Mouse (Mus musculus): Measurements from ENCODE around the gene Il1f6. TPM values are rescaled to one million over a fixed set of nuclear protein-coding genes. Genes with fewer than 3 reads are reported as not detected.
A peak's percentile ranks its signal among the peaks of the same experiment; 100 is the strongest.
"Not testable (repeated sequence)": the region's sequence is repeated elsewhere in the genome, so short reads cannot be mapped to it uniquely, and the experiment has no call there.

Il1f6 gene
- not detected in 2 replicates for polyA plus RNA-seq (2015; fragmentation: Nextera tagmentation; extraction: Ambion mirVana)

- Histone ChIP-seq H3K4me2 (replicated peaks) (no peak within 1 kb of the TSS), H3K9ac (no peak within 1 kb of the TSS), H3K36me3 (no peaks in the 10 kb centered on the region), H3K27ac (no peak within 1 kb of the TSS), H3K4me1 (no peaks in the 10 kb centered on the region), H3K27me3 (no peaks in the 10 kb centered on the region), H3K9me3 (no peaks in the 10 kb centered on the region), H3K4me3 (no peak within 1 kb of the TSS)
- WGBS = 75% methylated on average over 2 of the region's 2 CpGs
- ATAC-seq (ENCODE audit: low FRiP score, low read depth) = no peak
Observed at GRCm38 (mm10) chr2:24215118-24215517, at the start of gene Il1f6. Gene Il1f6 (plus strand): TSS chr2:24215418.

DNA sequence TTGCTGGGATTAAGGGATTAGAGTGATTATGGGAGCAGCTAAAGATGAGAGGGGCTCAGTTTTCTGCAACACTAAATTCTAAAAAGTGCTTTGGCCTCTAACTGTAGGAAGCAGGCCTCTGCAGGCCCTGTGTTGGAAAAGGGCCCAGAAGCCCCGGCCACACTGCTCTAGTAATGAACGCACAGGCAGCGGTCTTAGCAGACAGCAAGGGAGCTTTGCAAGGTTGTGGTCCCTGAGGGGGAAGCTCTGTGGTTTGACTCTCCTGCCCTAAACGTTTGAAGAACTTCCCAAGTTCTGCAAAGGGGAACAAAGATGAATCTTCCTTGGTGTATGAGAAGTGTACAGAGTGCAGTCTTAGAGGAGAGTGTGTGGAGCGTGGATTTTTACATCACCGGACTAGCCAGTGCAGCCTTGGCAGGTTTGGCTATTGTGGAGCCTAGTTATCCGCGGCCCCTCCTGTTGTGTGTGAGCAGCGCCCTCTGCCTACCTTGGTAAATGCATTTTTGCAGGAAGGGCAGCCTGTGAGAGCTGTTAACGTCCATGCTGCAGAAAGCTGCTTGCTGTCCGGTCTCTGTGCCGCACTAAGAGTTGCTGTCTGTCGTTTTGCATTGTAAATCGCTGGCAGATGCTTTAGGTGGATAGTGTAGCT, 33.4 kb upstream of the Il1f6 start:
- Histone ChIP-seq H3K4me3 (peak overlapping the region; percentile 15; the same call in 1 of the 2 replicates), H3K4me2 (replicated peaks) (peak overlapping the region; percentile 49)
- not testable (repeated sequence) for H3K27ac ChIP-seq, H3K36me3 ChIP-seq, H3K4me1 ChIP-seq, H3K27me3 ChIP-seq, H3K9me3 ChIP-seq, H3K9ac ChIP-seq
- WGBS = 14% methylated on average over 14 of the region's 14 CpGs
- ATAC-seq (ENCODE audit: low FRiP score, low read depth) = peak; percentile 80

- not testable (repeated sequence) for H3K36me3 ChIP-seq; H3K4me3 ChIP-seq; H3K27ac ChIP-seq; H3K9me3 ChIP-seq; H3K4me1 ChIP-seq; H3K9ac ChIP-seq; ATAC-seq (ENCODE audit: low FRiP score, low read depth); H3K27me3 ChIP-seq
- WGBS = 53% methylated on average over 13 of the region's 13 CpGs
- H3K4me2 ChIP-seq (replicated peaks) = peak overlapping the region; percentile 49
Observed at GRCm38 (mm10) chr2:24182423-24183147, 32.6 kb upstream of the Il1f6 start.

GRCm38 (mm10) chr2:24184092-24184491, 31.1 kb upstream of the Il1f6 start:
- H3K27me3 ChIP-seq; H3K4me3 ChIP-seq; H3K9ac ChIP-seq; H3K4me1 ChIP-seq; H3K27ac ChIP-seq; ATAC-seq (ENCODE audit: low FRiP score, low read depth); H3K4me2 ChIP-seq (replicated peaks); H3K9me3 ChIP-seq; H3K36me3 ChIP-seq: not testable (repeated sequence)

GRCm38 (mm10) chr2:24186176-24186575, 29.0 kb upstream of the Il1f6 start, which contains the start of gene Il1f9:
Gene Il1f9 (plus strand): TSS chr2:24186476.
- WGBS = 87% methylated on average over 1 of the region's 1 CpGs
- Histone ChIP-seq H3K36me3 (no peaks in the 10 kb centered on the region), H3K4me1 (no peaks in the 10 kb centered on the region)

DNA sequence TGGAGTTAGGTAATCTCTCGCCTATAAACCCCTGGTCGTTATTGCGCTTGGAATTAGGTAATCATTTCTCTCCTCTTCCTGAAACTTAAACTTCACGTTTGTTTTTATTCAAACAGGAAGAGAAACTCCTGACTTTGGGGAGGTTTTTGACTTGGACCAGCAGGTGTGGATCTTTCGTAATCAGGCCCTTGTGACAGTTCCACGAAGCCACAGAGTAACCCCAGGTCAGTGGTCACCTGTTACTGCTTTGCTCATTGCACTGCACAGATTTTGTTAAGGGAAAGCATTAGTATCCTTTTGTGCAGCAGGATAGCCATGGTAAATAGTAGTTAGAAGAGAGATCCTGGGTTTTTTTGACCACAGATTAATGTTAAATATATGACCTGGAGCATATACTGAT, 27.6 kb upstream of the Il1f6 start:
- H3K4me1 ChIP-seq = no peaks in the 10 kb centered on the region
- no peaks in the 10 kb centered on the region for H3K9me3 ChIP-seq
- H3K36me3 ChIP-seq = no peaks in the 10 kb centered on the region
- H3K4me2 ChIP-seq (replicated peaks) = no peak overlapping the region
- no peak overlapping the region for H3K9ac ChIP-seq
- 54% methylated on average over 6 of the region's 6 CpGs for WGBS
- no peak for ATAC-seq (ENCODE audit: low FRiP score, low read depth)
- H3K4me3 ChIP-seq = no peak overlapping the region
- no peak overlapping the region for H3K27ac ChIP-seq
- no peaks in the 10 kb centered on the region for H3K27me3 ChIP-seq

More at GRCm38 (mm10) chr2:24186176-24186575, 29.0 kb upstream of the Il1f6 start, which contains the start of gene Il1f9:
- no peak for ATAC-seq (ENCODE audit: low FRiP score, low read depth)
- Histone ChIP-seq H3K9me3 (no peaks in the 10 kb centered on the region), H3K4me2 (replicated peaks) (no peak within 1 kb of the TSS), H3K27me3 (no peaks in the 10 kb centered on the region), H3K9ac (no peak within 1 kb of the TSS), H3K27ac (no peak within 1 kb of the TSS), H3K4me3 (no peak within 1 kb of the TSS)

- no peak overlapping the region for H3K9ac ChIP-seq
- no peak overlapping the region for H3K4me2 ChIP-seq (replicated peaks)
- no peaks in the 10 kb centered on the region for H3K4me1 ChIP-seq
- H3K9me3 ChIP-seq = no peaks in the 10 kb centered on the region
- H3K27me3 ChIP-seq = no peaks in the 10 kb centered on the region
- no peak overlapping the region for H3K27ac ChIP-seq
- WGBS = 77% methylated on average over 1 of the region's 1 CpGs
- no peak for ATAC-seq (ENCODE audit: low FRiP score, low read depth)
- no peak overlapping the region for H3K4me3 ChIP-seq
- no peaks in the 10 kb centered on the region for H3K36me3 ChIP-seq
Observed at GRCm38 (mm10) chr2:24188189-24188588, 27.0 kb upstream of the Il1f6 start.

DNA sequence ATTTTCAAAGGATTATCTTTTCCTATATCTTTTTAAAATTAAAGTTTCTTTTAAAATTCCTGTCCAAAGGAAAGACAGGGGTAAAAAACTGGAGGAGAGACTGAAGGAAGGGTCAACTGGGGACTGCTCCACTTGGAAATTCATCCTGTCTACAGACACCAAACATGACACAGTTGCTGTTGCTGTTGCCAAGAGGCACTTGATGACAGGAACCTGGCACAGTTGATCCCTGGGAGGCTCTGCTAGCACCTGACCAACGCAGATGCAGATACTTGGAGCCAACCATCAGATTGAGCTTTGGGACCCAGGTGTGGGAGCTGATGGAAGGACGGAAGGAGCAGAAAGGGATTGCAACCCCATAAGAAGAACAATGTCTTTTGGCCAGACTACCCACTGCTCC, 12.0 kb downstream of the Il1f6 start:
- WGBS = 77% methylated on average over 2 of the region's 2 CpGs
- Histone ChIP-seq H3K9ac (no peak overlapping the region), H3K4me2 (replicated peaks) (no peak overlapping the region), H3K36me3 (no peaks in the 10 kb centered on the region), H3K27me3 (no peaks in the 10 kb centered on the region), H3K27ac (no peak overlapping the region), H3K4me1 (no peaks in the 10 kb centered on the region), H3K4me3 (no peak overlapping the region), H3K9me3 (0 out of 2 replicates have a peak, but pooled peaks cover 2% of the 10 kb centered on the region)
- ATAC-seq (ENCODE audit: low FRiP score, low read depth) = no peak

DNA sequence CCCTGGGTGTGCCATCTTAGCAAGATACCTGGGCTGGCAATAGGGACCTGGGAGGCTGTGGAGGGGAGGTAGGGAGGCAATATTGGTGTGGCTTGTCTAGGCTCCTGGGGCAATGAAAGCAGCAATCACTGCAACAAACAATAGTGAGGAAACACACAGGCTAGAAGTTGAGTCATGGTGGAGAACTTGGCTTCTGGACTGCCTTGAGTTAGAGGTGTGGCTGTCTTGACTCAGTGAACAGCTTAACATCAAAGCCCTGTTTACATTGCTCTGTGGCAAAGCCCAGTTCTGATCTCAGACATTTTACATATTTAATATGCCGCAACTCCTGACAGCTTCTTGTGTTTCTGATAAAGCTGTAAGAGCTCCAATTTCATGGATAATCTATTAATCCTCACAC, 52.3 kb downstream of the Il1f6 start:
- H3K36me3 ChIP-seq = no peaks in the 10 kb centered on the region
- H3K4me1 ChIP-seq = no peaks in the 10 kb centered on the region
- 88% methylated on average over 1 of the region's 1 CpGs for WGBS
- H3K9me3 ChIP-seq = no peaks in the 10 kb centered on the region
- no peak for ATAC-seq (ENCODE audit: low FRiP score, low read depth)
- no peaks in the 10 kb centered on the region for H3K27me3 ChIP-seq
- no peak overlapping the region for H3K4me2 ChIP-seq (replicated peaks)
- no peak overlapping the region for H3K9ac ChIP-seq
- no peak overlapping the region for H3K27ac ChIP-seq
- no peak overlapping the region for H3K4me3 ChIP-seq

DNA sequence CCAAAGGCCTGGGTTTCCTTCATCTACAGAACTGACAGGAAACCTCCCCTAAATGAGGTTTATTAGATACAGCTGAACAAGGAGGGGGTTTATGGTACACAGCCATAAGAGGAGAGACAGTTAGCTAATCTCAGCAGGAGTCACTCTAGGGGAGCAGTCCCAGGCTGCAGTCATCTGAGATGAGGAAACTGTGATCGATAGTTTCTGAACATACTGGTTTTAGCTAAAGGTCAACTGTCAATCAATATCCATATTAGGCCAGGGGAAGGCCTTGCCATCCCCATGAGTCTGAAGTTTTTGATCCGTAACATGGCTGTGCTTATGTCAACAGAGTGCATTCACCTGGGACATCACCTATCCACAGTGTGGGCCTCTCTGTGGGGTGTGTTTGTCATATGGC, 58.4 kb downstream of the Il1f6 start:
- no peak overlapping the region for H3K4me2 ChIP-seq (replicated peaks)
- ATAC-seq (ENCODE audit: low FRiP score, low read depth) = no peak
- H3K27ac ChIP-seq = no peak overlapping the region
- no peaks in the 10 kb centered on the region for H3K36me3 ChIP-seq
- no peak overlapping the region for H3K9ac ChIP-seq
- no peak overlapping the region for H3K4me3 ChIP-seq
- no peaks in the 10 kb centered on the region for H3K27me3 ChIP-seq
- no peaks in the 10 kb centered on the region for H3K4me1 ChIP-seq
- 74% methylated on average over 2 of the region's 2 CpGs for WGBS
- no peaks in the 10 kb centered on the region for H3K9me3 ChIP-seq

DNA sequence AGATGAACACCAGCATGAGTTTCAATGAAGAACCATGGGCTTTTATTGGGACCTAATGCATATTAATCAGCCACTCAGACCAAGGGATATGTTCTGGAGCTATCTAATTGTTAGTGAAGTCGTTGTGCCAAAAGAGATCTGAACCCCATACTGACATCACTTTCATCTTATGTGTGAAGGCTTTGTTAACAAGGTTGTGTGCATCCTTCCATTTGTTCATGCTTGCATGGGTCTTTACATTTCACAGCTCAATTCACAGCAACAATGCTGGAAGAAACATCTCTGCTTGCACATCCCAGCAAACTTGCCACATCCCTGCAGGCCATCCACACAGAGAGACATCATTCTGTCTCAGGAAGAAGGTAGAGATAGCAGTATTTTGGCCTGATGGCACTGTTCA, 59.9 kb downstream of the Il1f6 start:
- H3K4me1 ChIP-seq = no peaks in the 10 kb centered on the region

More for the DNA sequence above, 59.9 kb downstream of the Il1f6 start:
- ATAC-seq (ENCODE audit: low FRiP score, low read depth) = no peak
- no peaks in the 10 kb centered on the region for H3K27me3 ChIP-seq
- no peaks in the 10 kb centered on the region for H3K36me3 ChIP-seq
- 50% methylated on average over 1 of the region's 1 CpGs for WGBS
- H3K4me2 ChIP-seq (replicated peaks) = no peak overlapping the region
- no peak overlapping the region for H3K4me3 ChIP-seq
- H3K27ac ChIP-seq = no peak overlapping the region
- H3K9ac ChIP-seq = no peak overlapping the region
- H3K9me3 ChIP-seq = no peaks in the 10 kb centered on the region
